Mouse (Mus musculus) erythroblast, embryonic 14.5 days (primary cell): ENCODE measurements around the gene Itpk1.

ENCODE experiments used
- GATA1 ChIP-seq: IDR thresholded peaks from 2 replicates; pipeline ENCODE4 v1.6.1; 2012; ENCODE audit warnings: low read length, inconsistent platforms, mixed read lengths
- TAL1 ChIP-seq: IDR thresholded peaks from 3 replicates; pipeline ENCODE4 v1.6.1; 2012; ENCODE audit warnings: low read length, inconsistent platforms, mixed read lengths

GRCm38 (mm10) chr12:102626841-102627240 is 77.9 kb downstream of the Itpk1 start:
- no peak for TF ChIP-seq TAL1
- no peak for TF ChIP-seq GATA1
